Mouse (Mus musculus) forebrain, embryonic 16.5 days (tissue): ENCODE measurements around the gene C4b. TPM values are rescaled to one million over a fixed set of nuclear protein-coding genes. Genes with fewer than 3 reads are reported as not detected.
"Not testable (repeated sequence)": the region's sequence is repeated elsewhere in the genome, so short reads cannot be mapped to it uniquely, and the experiment has no call there.

Experiments
- ATAC-seq: fragments of 200-750 bp; cut with Nextera tagmentation; 2 replicates; pipeline ENCODE4 v1.8.0; 2017; ENCODE audit warnings: mild to moderate bottlenecking, moderate library complexity
- H3K27ac ChIP-seq: fragments of 300-500 bp; sonication (generic); 2 replicates; pipeline ENCODE4 v1.5.1; 2014; ENCODE audit warnings: low read length, control low read depth
- H3K27me3 ChIP-seq: fragments of 300-500 bp; sonication (generic); replicated peaks from 2 replicates; pipeline ENCODE4 v1.6.1; 2014; ENCODE audit warnings: low read length; ENCODE audit not compliant: control insufficient read depth, insufficient read depth
- H3K36me3 ChIP-seq: fragments of 300-500 bp; sonication (generic); 2 replicates; pipeline ENCODE4 v1.6.1; 2014; ENCODE audit not compliant: control insufficient read depth, insufficient read depth
- H3K4me1 ChIP-seq: fragments of 300-500 bp; sonication (generic); replicated peaks from 2 replicates; pipeline ENCODE4 v1.6.1; 2014; ENCODE audit warnings: low read length; ENCODE audit not compliant: control insufficient read depth, insufficient read depth
- H3K4me2 ChIP-seq: fragments of 300-500 bp; sonication (generic); 2 replicates; pipeline ENCODE4 v1.6.1; 2014; ENCODE audit warnings: mild to moderate bottlenecking, low read length, control low read depth
- H3K4me3 ChIP-seq: fragments of 300-500 bp; sonication (generic); replicated peaks from 2 replicates; pipeline ENCODE4 v1.5.1; 2014; ENCODE audit warnings: mild to moderate bottlenecking, low read length, control low read depth
- H3K9ac ChIP-seq: fragments of 300-500 bp; sonication (generic); replicated peaks from 2 replicates; pipeline ENCODE4 v1.6.1; 2014; ENCODE audit warnings: low read depth, low read length, control low read depth
- H3K9me3 ChIP-seq: fragments of 300-500 bp; sonication (generic); 2 replicates; pipeline ENCODE4 v1.6.1; 2016; ENCODE audit warnings: low read length; ENCODE audit not compliant: control insufficient read depth
- WGBS: fragments of 180-500 bp; shearing (Covaris S2); extraction: QIAGEN DNeasy Blood & Tissue Kit; methylation state at CpG from one replicate; pipeline ENCODE4 v1.1.7; 2014; 5-methylcytosine and 5-hydroxymethylcytosine counted together
- polyA plus RNA-seq: library from polyadenylated mRNA; unstranded; fragments of >200 nt; fragmentation: Nextera tagmentation; extraction: Ambion mirVana; gene quantifications from 2 replicates; pipeline ENCODE4 v1.2.1, GENCODE M21; 2015

C4b gene
- polyA plus RNA-seq, 1 experiment from 2014 or later: not detected

DNA sequence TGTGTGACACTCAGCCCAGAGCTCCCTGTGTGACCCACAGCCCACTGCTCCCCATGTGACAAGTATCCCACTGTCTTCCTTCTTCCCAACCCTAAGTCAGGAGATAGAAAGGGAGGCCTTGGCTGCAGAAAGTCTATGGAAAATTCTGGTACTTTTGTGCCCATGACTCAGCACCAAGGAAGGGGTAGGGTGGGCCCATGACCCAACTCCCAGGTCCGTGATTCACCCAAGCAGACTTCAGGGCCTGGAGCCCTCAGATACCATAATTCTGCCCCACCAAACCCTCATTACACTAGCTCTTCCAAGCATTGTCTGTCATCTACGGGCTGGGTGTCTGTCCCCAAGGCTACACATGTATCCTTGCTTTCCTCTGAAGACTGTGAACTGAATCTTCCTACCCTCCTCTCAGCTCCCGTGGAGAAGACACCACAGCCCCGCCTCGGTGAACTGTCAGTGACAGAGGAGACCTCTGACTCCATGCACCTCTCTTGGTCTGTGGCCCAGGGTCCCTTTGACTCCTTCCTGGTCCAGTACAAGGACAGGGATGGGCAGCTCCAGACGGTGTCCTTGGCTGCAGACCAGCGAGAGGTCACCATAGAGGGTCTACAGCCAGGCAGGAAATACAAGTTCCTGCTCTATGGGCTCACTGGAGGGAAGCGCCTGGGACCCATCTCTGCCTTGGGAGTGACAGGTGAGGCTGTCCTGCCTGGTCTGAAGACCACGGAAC is 29.3 kb downstream of the C4b start:
- not testable (repeated sequence) for H3K4me3 ChIP-seq, H3K27me3 ChIP-seq, H3K4me1 ChIP-seq, H3K4me2 ChIP-seq, ATAC-seq, H3K9me3 ChIP-seq, H3K36me3 ChIP-seq, H3K27ac ChIP-seq, H3K9ac ChIP-seq
- 74% methylated on average over 9 of the region's 9 CpGs for WGBS

GRCm38 (mm10) chr17:34712951-34713350 is 30.7 kb downstream of the C4b start:
- Histone ChIP-seq H3K4me3 (no peak overlapping the region), H3K9ac (no peak overlapping the region), H3K4me1 (no peaks in the 10 kb centered on the region), H3K36me3 (no peaks in the 10 kb centered on the region), H3K27ac (no peak overlapping the region), H3K27me3 (no peaks in the 10 kb centered on the region), H3K9me3 (no peaks in the 10 kb centered on the region), H3K4me2 (no peak overlapping the region)
- ATAC-seq: no peak
- 42% methylated on average over 6 of the region's 6 CpGs for WGBS

GRCm38 (mm10) chr17:34706476-34706875 is 37.2 kb downstream of the C4b start:
- ATAC-seq: not testable (repeated sequence)

GRCm38 (mm10) chr17:34700671-34701071 is 43.0 kb downstream of the C4b start:
- peak overlapping the region; percentile 93 for H3K27ac ChIP-seq
- 68% methylated on average over 2 of the region's 2 CpGs for WGBS

More at GRCm38 (mm10) chr17:34706476-34706875, 37.2 kb downstream of the C4b start:
- H3K4me1 ChIP-seq, H3K4me3 ChIP-seq, H3K27me3 ChIP-seq, H3K27ac ChIP-seq, H3K36me3 ChIP-seq, H3K9ac ChIP-seq, H3K4me2 ChIP-seq, H3K9me3 ChIP-seq: not testable (repeated sequence)
- 83% methylated on average over 2 of the region's 2 CpGs for WGBS

DNA sequence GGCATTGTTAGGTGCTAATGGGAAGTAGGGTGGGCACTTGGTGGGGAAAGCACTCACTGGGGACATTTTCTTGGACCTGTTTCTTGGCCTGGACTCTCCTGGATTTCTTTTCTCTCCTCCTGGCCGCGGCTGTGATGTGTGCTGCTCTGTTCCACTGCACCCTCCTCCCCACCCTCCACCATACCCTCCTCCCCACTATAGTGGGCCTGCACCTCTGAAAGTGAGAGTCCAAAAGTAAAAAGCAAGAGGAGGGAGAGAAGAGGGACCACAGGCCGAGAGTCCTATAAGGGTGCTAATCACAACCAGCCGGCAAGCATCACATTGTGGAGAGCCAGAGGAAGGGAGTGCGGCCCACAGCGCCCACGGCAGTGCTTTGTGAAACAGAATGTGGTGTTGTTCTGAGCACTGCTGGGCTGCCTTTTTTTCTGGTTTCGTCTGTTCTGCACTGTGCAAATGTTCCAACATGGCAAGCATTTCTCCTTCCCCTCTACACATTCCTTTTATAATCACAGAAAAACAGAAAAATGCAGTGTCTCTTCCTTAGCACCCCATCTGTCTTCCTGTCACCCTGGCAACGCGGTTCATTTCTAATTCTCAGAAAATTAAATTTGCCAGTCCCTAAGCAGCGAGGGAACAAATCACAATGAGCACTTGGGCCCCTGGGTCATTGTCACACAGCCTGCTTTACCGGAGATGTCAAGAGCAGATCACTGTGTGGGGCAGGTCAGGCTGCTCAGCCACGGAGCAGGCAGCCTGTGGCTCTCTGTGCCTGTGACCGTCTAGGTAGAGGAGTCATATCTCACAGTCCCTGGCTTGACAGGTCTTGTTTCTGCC is 43.9 kb downstream of the C4b start:
- no peak overlapping the region for H3K4me2 ChIP-seq
- peak overlapping the region; percentile 3; the same call in 1 of the 2 replicates for H3K9ac ChIP-seq
- peak overlapping the region; percentile 93 for H3K27ac ChIP-seq
- H3K4me1 ChIP-seq: peaks cover 19% of the 10 kb centered on the region
- ATAC-seq: peak; percentile 89
- no peak overlapping the region for H3K4me3 ChIP-seq
- H3K36me3 ChIP-seq: no peaks in the 10 kb centered on the region
- no peaks in the 10 kb centered on the region for H3K27me3 ChIP-seq
- 37% methylated on average over 14 of the region's 14 CpGs for WGBS
- no peaks in the 10 kb centered on the region for H3K9me3 ChIP-seq

More at GRCm38 (mm10) chr17:34700671-34701071, 43.0 kb downstream of the C4b start:
- Histone ChIP-seq H3K4me3 (no peak overlapping the region), H3K4me1 (peaks cover 19% of the 10 kb centered on the region), H3K27me3 (no peaks in the 10 kb centered on the region), H3K36me3 (no peaks in the 10 kb centered on the region), H3K4me2 (no peak overlapping the region), H3K9me3 (no peaks in the 10 kb centered on the region), H3K9ac (no peak overlapping the region)
- ATAC-seq: no peak

DNA sequence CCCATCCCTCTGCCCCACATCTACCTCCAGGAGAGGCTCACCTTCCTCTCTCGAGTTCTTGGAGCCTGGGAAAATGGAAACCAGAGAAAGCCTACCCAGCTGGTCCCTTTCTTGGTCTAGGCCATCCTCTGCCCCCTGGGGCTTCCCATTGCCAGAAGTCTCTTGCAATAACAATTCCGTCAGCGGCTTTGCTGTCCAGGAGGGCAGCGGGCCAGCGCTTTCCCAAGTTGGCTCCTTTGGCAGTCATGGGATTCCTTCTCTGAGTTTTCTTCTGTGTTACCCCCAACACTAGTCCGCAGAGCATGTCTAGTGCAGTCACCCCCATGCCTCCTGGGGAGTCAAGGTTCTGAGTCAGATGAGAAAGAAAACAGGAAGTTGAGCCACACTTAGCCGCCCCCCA is 50.8 kb downstream of the C4b start:
- Histone ChIP-seq H3K27me3 (no peaks in the 10 kb centered on the region), H3K36me3 (no peaks in the 10 kb centered on the region), H3K4me2 (no peak overlapping the region), H3K9me3 (no peaks in the 10 kb centered on the region), H3K9ac (no peak overlapping the region), H3K27ac (no peak overlapping the region), H3K4me1 (no peaks in the 10 kb centered on the region), H3K4me3 (no peak overlapping the region)
- WGBS: 69% methylated on average over 7 of the region's 7 CpGs
- no peak for ATAC-seq

- no peak for ATAC-seq
- H3K4me3 ChIP-seq: no peak overlapping the region
- H3K4me2 ChIP-seq: no peak overlapping the region
- 81% methylated on average over 4 of the region's 4 CpGs for WGBS
- no peaks in the 10 kb centered on the region for H3K27me3 ChIP-seq
- H3K9me3 ChIP-seq: no peaks in the 10 kb centered on the region
- H3K9ac ChIP-seq: no peak overlapping the region
- H3K4me1 ChIP-seq: no peaks in the 10 kb centered on the region
- no peak overlapping the region for H3K27ac ChIP-seq
- no peaks in the 10 kb centered on the region for H3K36me3 ChIP-seq
Measured at GRCm38 (mm10) chr17:34690458-34690857, 53.2 kb downstream of the C4b start.

DNA sequence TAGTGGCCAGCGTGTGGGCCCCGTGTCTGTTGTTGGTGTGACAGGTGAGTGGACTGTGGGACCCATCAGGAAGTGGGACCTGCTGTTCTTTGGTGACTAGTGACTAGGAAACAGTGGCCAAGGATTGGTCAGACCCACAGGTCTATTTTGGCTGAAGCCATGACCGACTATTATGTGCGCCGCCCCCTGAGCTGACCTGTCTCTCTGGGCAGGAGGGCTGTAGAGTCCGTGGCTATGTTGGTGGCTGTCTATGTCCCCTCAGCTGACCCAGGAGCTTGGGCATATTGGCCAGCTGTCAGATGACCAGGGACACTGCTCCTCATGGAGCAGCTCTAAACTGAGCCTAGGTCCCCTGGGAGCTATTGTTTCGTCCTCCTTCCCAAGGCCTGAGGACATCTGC is 54.8 kb downstream of the C4b start:
- Histone ChIP-seq H3K9ac (no peak overlapping the region), H3K4me2 (no peak overlapping the region), H3K4me3 (no peak overlapping the region), H3K9me3 (no peaks in the 10 kb centered on the region), H3K4me1 (no peaks in the 10 kb centered on the region; the same call in 1 of the 2 replicates), H3K27ac (no peak overlapping the region), H3K36me3 (no peaks in the 10 kb centered on the region), H3K27me3 (no peaks in the 10 kb centered on the region)
- 94% methylated on average over 7 of the region's 7 CpGs for WGBS
- ATAC-seq: no peak
